Mouse (Mus musculus): ENCODE measurements around the gene Limch1. TPM values are rescaled to one million over a fixed set of nuclear protein-coding genes. Genes with fewer than 3 reads are reported as not detected.

Limch1 gene
- 28.2 and 30.9 TPM in 2 replicates for polyA plus RNA-seq (2014; fragmentation: Nextera tagmentation; extraction: Ambion mirVana)

DNA sequence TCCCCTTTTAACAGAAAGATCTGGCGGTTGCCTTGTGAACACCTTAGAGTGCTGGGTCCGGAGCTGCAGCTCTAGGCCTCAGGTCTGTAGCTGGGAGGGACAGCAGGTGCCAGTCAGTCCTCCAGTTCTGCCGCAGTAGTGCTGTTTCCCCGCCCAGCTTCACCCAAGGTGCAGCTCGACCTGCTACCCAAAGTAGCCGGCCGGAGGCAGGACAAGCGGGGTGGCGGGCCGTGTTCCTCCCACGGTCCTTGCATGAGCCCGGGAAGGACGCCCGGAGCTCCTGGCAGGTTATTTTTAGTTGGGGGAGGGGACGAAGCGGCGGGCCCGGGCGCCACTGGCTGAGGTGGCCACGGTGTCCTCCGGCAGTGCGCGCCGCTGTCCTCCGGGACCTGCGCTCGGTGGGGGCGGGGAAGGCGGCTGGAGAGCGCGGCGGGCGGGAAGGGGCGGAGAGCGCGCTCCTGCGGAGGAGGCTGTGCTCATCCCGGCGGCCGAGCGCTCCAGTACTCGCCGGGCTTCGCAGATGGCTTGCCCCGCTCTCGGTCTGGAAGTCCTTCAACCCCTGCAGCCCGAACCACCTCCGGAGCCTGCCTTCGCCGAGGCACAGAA lies at the start of gene Limch1:
Limch1 (plus strand) TSS at position 438 of the 606 bp plus-strand sequence.
- peak; percentile 76 for ATAC-seq (ENCODE audit: insufficient number of reproducible peaks, insufficient read depth, low FRiP score, low read depth)
- Histone ChIP-seq H3K27ac (replicated peaks in 1 of 2; ENCODE audit: control insufficient read depth in 1 of 2, insufficient read depth in 1 of 2, low read depth in 2 of 2, low read length in 2 of 2) (peak within 1 kb of the TSS; percentile 15 to 41; a peak in 2 of 4 replicates), H3K9me3 (ENCODE audit: control insufficient read depth, low read length) (no peaks in the 10 kb centered on the region), H3K4me1 (ENCODE audit: control insufficient read depth in 2 of 2, insufficient read depth in 2 of 2, low read length in 2 of 2) (peaks cover 4 to 14% of the 10 kb centered on the region in 2 experiments; a peak in 3 of 4 replicates), H3K27me3 (ENCODE audit: control insufficient read depth, insufficient read depth, low read length) (peaks cover 50% of the 10 kb centered on the region), H3K4me2 (ENCODE audit: low read length) (peak within 1 kb of the TSS; percentile 98), H3K9ac (ENCODE audit: low read length) (peak within 1 kb of the TSS; percentile 74), H3K36me3 (ENCODE audit: control insufficient read depth, insufficient read depth, low read length) (no peaks in the 10 kb centered on the region), H3K4me3 (ENCODE audit: control insufficient read depth in 1 of 2, insufficient read depth in 1 of 2, low read depth in 1 of 2, low read length in 2 of 2) (peak within 1 kb of the TSS; percentile 66 to 74)
- WGBS: 2% methylated on average over 46 of the region's 50 CpGs

GRCm38 (mm10) chr5:66697119-66697518 lies 48.5 kb upstream of the Limch1 start:
- Histone ChIP-seq H3K36me3 (ENCODE audit: control insufficient read depth, insufficient read depth, low read length) (no peaks in the 10 kb centered on the region), H3K9me3 (ENCODE audit: control insufficient read depth, low read length) (no peaks in the 10 kb centered on the region), H3K4me3 (ENCODE audit: control insufficient read depth in 1 of 2, insufficient read depth in 1 of 2, low read depth in 1 of 2, low read length in 2 of 2) (no peak overlapping the region), H3K27me3 (ENCODE audit: control insufficient read depth, insufficient read depth, low read length) (peaks cover 34% of the 10 kb centered on the region), H3K9ac (ENCODE audit: low read length) (no peak overlapping the region), H3K4me1 (ENCODE audit: control insufficient read depth in 2 of 2, insufficient read depth in 2 of 2, low read length in 2 of 2) (peaks cover 0 to 3% of the 10 kb centered on the region in 2 experiments; a peak in 1 of 4 replicates), H3K4me2 (ENCODE audit: low read length) (no peak overlapping the region), H3K27ac (replicated peaks in 1 of 2; ENCODE audit: control insufficient read depth in 1 of 2, insufficient read depth in 1 of 2, low read depth in 2 of 2, low read length in 2 of 2) (no peak overlapping the region)
- no peak for ATAC-seq (ENCODE audit: insufficient number of reproducible peaks, insufficient read depth, low FRiP score, low read depth)

DNA sequence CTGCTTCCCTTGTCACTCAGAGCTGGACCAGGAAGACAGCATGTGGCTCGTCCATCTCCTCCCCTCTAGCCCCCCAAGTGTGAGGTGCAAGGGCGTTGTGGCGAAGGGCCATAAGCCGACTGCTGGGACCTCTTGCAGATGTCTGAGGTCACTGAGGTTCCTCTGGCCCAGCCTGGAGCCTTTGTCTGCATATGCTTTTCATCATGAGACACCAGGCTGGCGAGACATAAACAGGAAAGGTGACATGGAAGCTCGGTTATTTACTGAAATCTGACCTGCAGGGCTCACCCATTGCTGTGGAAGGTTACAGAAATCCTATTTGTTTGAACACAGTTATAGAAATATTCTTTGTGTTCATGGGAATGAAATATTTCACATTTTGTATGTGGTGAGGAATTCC lies 45.7 kb upstream of the Limch1 start:
- Histone ChIP-seq H3K9ac (ENCODE audit: low read length) (no peak overlapping the region), H3K4me3 (ENCODE audit: control insufficient read depth in 1 of 2, insufficient read depth in 1 of 2, low read depth in 1 of 2, low read length in 2 of 2) (no peak overlapping the region), H3K36me3 (ENCODE audit: control insufficient read depth, insufficient read depth, low read length) (no peaks in the 10 kb centered on the region), H3K9me3 (ENCODE audit: control insufficient read depth, low read length) (no peaks in the 10 kb centered on the region), H3K27me3 (ENCODE audit: control insufficient read depth, insufficient read depth, low read length) (peaks cover 50% of the 10 kb centered on the region), H3K27ac (replicated peaks in 1 of 2; ENCODE audit: control insufficient read depth in 1 of 2, insufficient read depth in 1 of 2, low read depth in 2 of 2, low read length in 2 of 2) (no peak overlapping the region), H3K4me1 (ENCODE audit: control insufficient read depth in 2 of 2, insufficient read depth in 2 of 2, low read length in 2 of 2) (peaks cover 7 to 15% of the 10 kb centered on the region in 2 experiments), H3K4me2 (ENCODE audit: low read length) (no peak overlapping the region)
- no peak for ATAC-seq (ENCODE audit: insufficient number of reproducible peaks, insufficient read depth, low FRiP score, low read depth)
- 52% methylated on average over 6 of the region's 6 CpGs for WGBS

GRCm38 (mm10) chr5:66701951-66702350 lies 43.7 kb upstream of the Limch1 start:
- H3K9ac ChIP-seq (ENCODE audit: low read length): no peak overlapping the region
- H3K9me3 ChIP-seq (ENCODE audit: control insufficient read depth, low read length): no peaks in the 10 kb centered on the region
- H3K4me1 ChIP-seq (ENCODE audit: control insufficient read depth in 2 of 2, insufficient read depth in 2 of 2, low read length in 2 of 2): peaks cover 7 to 15% of the 10 kb centered on the region in 2 experiments
- 87% methylated on average over 4 of the region's 4 CpGs for WGBS
- no peak for ATAC-seq (ENCODE audit: insufficient number of reproducible peaks, insufficient read depth, low FRiP score, low read depth)
- H3K27ac ChIP-seq (replicated peaks in 1 of 2; ENCODE audit: control insufficient read depth in 1 of 2, insufficient read depth in 1 of 2, low read depth in 2 of 2, low read length in 2 of 2): no peak overlapping the region
- H3K4me3 ChIP-seq (ENCODE audit: control insufficient read depth in 1 of 2, insufficient read depth in 1 of 2, low read depth in 1 of 2, low read length in 2 of 2): no peak overlapping the region
- no peaks in the 10 kb centered on the region for H3K36me3 ChIP-seq (ENCODE audit: control insufficient read depth, insufficient read depth, low read length)
- H3K4me2 ChIP-seq (ENCODE audit: low read length): no peak overlapping the region
- peaks cover 60% of the 10 kb centered on the region for H3K27me3 ChIP-seq (ENCODE audit: control insufficient read depth, insufficient read depth, low read length)

DNA sequence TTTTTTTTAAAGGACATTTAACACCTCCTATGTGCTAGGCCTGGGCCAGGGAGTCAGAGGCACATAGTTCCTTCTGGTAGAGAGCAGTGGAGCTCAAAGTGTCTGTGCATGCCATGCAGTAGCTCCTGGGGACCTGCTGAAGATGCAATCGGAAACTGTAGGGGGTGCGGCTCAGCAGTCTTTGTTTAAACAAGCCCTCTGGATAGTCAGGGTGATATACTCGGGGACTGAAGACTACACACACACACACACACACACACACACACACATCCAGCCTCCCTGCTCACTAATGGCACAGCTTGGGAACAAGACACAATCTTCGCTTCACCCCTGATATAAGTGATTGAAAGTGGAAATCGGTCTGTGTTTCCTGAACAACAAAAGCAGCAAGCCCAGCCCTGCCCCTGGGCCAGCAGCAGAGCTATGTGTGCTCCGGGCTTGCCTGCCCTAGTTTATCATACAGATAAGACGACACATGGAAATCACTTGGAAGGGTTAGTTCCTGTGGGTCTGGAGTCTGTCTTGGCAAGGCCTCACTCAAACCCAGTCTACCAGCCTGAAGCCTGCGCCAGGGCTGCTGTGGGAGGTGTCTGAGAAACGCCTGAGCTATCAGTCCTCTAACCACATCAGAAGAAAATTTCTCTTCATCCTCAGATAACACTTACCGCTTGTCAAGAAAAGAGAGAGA lies 42.2 kb upstream of the Limch1 start:
- Histone ChIP-seq H3K27me3 (ENCODE audit: control insufficient read depth, insufficient read depth, low read length) (peaks cover 66% of the 10 kb centered on the region), H3K4me2 (ENCODE audit: low read length) (peak overlapping the region; percentile 31; the same call in 1 of the 2 replicates)

GRCm38 (mm10) chr5:66707859-66708258 lies 37.8 kb upstream of the Limch1 start:
- Histone ChIP-seq H3K4me1 (ENCODE audit: control insufficient read depth in 2 of 2, insufficient read depth in 2 of 2, low read length in 2 of 2) (peaks cover 4 to 13% of the 10 kb centered on the region in 2 experiments), H3K4me3 (ENCODE audit: control insufficient read depth in 1 of 2, insufficient read depth in 1 of 2, low read depth in 1 of 2, low read length in 2 of 2) (no peak overlapping the region), H3K27me3 (ENCODE audit: control insufficient read depth, insufficient read depth, low read length) (peaks cover 67% of the 10 kb centered on the region), H3K4me2 (ENCODE audit: low read length) (no peak overlapping the region), H3K27ac (replicated peaks in 1 of 2; ENCODE audit: control insufficient read depth in 1 of 2, insufficient read depth in 1 of 2, low read depth in 2 of 2, low read length in 2 of 2) (no peak overlapping the region), H3K9me3 (ENCODE audit: control insufficient read depth, low read length) (no peaks in the 10 kb centered on the region), H3K9ac (ENCODE audit: low read length) (no peak overlapping the region), H3K36me3 (ENCODE audit: control insufficient read depth, insufficient read depth, low read length) (no peaks in the 10 kb centered on the region)
- no peak for ATAC-seq (ENCODE audit: insufficient number of reproducible peaks, insufficient read depth, low FRiP score, low read depth)
- WGBS: 73% methylated on average over 5 of the region's 5 CpGs

More for the DNA sequence above, 42.2 kb upstream of the Limch1 start:
- Histone ChIP-seq H3K27ac (replicated peaks in 1 of 2; ENCODE audit: control insufficient read depth in 1 of 2, insufficient read depth in 1 of 2, low read depth in 2 of 2, low read length in 2 of 2) (0 out of 4 replicates have a peak overlapping the region, but pooled peaks of 1 of the 2 experiments have one; percentile 30), H3K9ac (ENCODE audit: low read length) (peak overlapping the region; percentile 21; the same call in 1 of the 2 replicates), H3K9me3 (ENCODE audit: control insufficient read depth, low read length) (no peaks in the 10 kb centered on the region), H3K4me3 (ENCODE audit: control insufficient read depth in 1 of 2, insufficient read depth in 1 of 2, low read depth in 1 of 2, low read length in 2 of 2) (no peak overlapping the region), H3K4me1 (ENCODE audit: control insufficient read depth in 2 of 2, insufficient read depth in 2 of 2, low read length in 2 of 2) (peaks cover 7 to 15% of the 10 kb centered on the region in 2 experiments), H3K36me3 (ENCODE audit: control insufficient read depth, insufficient read depth, low read length) (no peaks in the 10 kb centered on the region)
- ATAC-seq (ENCODE audit: insufficient number of reproducible peaks, insufficient read depth, low FRiP score, low read depth): peak; percentile 82
- WGBS: 3% methylated on average over 10 of the region's 10 CpGs

- Histone ChIP-seq H3K27ac (replicated peaks in 1 of 2; ENCODE audit: control insufficient read depth in 1 of 2, insufficient read depth in 1 of 2, low read depth in 2 of 2, low read length in 2 of 2) (no peak overlapping the region), H3K9ac (ENCODE audit: low read length) (no peak overlapping the region), H3K27me3 (ENCODE audit: control insufficient read depth, insufficient read depth, low read length) (peaks cover 70% of the 10 kb centered on the region), H3K4me1 (ENCODE audit: control insufficient read depth in 2 of 2, insufficient read depth in 2 of 2, low read length in 2 of 2) (peaks cover 7 to 8% of the 10 kb centered on the region in 2 experiments; a peak in 3 of 4 replicates), H3K36me3 (ENCODE audit: control insufficient read depth, insufficient read depth, low read length) (no peaks in the 10 kb centered on the region), H3K4me2 (ENCODE audit: low read length) (no peak overlapping the region), H3K9me3 (ENCODE audit: control insufficient read depth, low read length) (no peaks in the 10 kb centered on the region), H3K4me3 (ENCODE audit: control insufficient read depth in 1 of 2, insufficient read depth in 1 of 2, low read depth in 1 of 2, low read length in 2 of 2) (no peak overlapping the region)
- ATAC-seq (ENCODE audit: insufficient number of reproducible peaks, insufficient read depth, low FRiP score, low read depth): no peak
- 17% methylated on average over 4 of the region's 4 CpGs for WGBS
Measured at GRCm38 (mm10) chr5:66710445-66711019, 35.1 kb upstream of the Limch1 start.

Measured in heart, embryonic 14.5 days (tissue).